Mouse (Mus musculus) retina, embryonic 14.5 days (tissue): ENCODE data around the gene Ackr4.
A peak's percentile ranks its signal among the peaks of the same experiment; 100 is the strongest.

ENCODE experiments used
- DNase-seq: peaks from one replicate; pipeline ENCODE4 v3.0.0-alpha.2; 2015; ENCODE audit warnings: low spot score

The Ackr4 gene

GRCm38 (mm10) chr9:104040362-104040761 is 86.4 kb downstream of the Ackr4 start, which contains the start of gene Gm28305:
Gene Gm28305 (plus strand): TSS chr9:104040662.
- no peak for DNase-seq

GRCm38 (mm10) chr9:104039742-104040141 is 87.0 kb downstream of the Ackr4 start:
- DNase-seq, result no peak

GRCm38 (mm10) chr9:104039031-104039695 is 87.6 kb downstream of the Ackr4 start:
- no peak for DNase-seq

- no peak for DNase-seq
Observed at GRCm38 (mm10) chr9:104038266-104038665, 88.5 kb downstream of the Ackr4 start.

GRCm38 (mm10) chr9:104035261-104036015 is 91.3 kb downstream of the Ackr4 start:
- peak; percentile 89 for DNase-seq

- no peak for DNase-seq
Observed at GRCm38 (mm10) chr9:104034718-104035117, 92.0 kb downstream of the Ackr4 start.

DNA sequence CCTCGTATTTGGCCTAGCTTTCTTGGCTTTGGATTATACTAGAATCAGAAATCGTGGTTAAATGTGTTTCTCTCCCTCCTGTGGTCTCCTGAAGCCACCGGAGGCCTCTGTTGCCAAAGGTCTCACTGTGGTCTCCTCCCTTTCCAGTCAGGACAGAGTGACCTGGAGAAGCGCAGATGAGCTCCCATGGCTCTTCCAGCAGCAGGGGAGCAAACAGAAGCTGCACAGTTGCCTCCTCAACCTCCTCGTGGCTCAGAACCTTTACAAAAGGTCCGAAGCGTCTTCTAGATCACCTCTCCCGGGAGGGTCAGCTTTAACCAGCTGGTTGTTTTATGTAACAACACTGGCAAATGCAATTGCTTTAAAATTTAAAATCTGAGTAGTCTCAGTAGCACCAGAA is 92.5 kb downstream of the Ackr4 start:
- DNase-seq, result no peak
